Mouse (Mus musculus) C2C12 (cell line): ENCODE measurements around the gene Abhd5. TPM values are rescaled to one million over a fixed set of nuclear protein-coding genes. Genes with fewer than 3 reads are reported as not detected.

Experiments used
- H3K27me3 ChIP-seq: one replicate; pipeline ENCODE4 v1.6.1; 2011; ENCODE audit not compliant: control insufficient read depth, insufficient read depth, insufficient read length
- H3K36me3 ChIP-seq: one replicate; pipeline ENCODE4 v1.6.1; 2011; ENCODE audit not compliant: control insufficient read depth, insufficient read depth
- H3K4me3 ChIP-seq: one replicate; pipeline ENCODE4 v1.5.1; 2011; ENCODE audit warnings: mild to moderate bottlenecking, control low read depth; ENCODE audit not compliant: poor library complexity, insufficient read depth, severe bottlenecking
- H3K79me2 ChIP-seq: one replicate; pipeline ENCODE4 v1.6.1; 2011; ENCODE audit not compliant: control insufficient read depth, insufficient read depth
- H3K79me3 ChIP-seq: one replicate; pipeline ENCODE4 v1.6.1; 2011; ENCODE audit warnings: low read depth, control low read depth
- H3ac ChIP-seq: one replicate; pipeline ENCODE3; 2011; ENCODE audit warnings: low read depth; ENCODE audit not compliant: control insufficient read depth, insufficient read length
- CEBPB ChIP-seq: IDR thresholded peaks from one replicate; pipeline ENCODE4 v1.6.1; 2011; ENCODE audit warnings: low read depth, mild to moderate bottlenecking, control low read depth, moderate library complexity
- CTCF ChIP-seq: IDR thresholded peaks from one replicate; pipeline ENCODE4 v1.5.1; 2011; ENCODE audit not compliant: control insufficient read depth, insufficient read depth, insufficient read length
- FOSL1 ChIP-seq: IDR thresholded peaks from one replicate; pipeline ENCODE4 v1.8.0; 2011; ENCODE audit warnings: mild to moderate bottlenecking, low read length; ENCODE audit not compliant: poor library complexity, insufficient read depth, severe bottlenecking
- MAX ChIP-seq: IDR thresholded peaks from one replicate; pipeline ENCODE4 v1.6.1; 2011; ENCODE audit warnings: mild to moderate bottlenecking, control low read depth
- MYOD1 ChIP-seq: IDR thresholded peaks from one replicate; pipeline ENCODE4 v1.6.1; 2011; ENCODE audit warnings: low read depth; ENCODE audit not compliant: control insufficient read depth, insufficient read length
- MYOG ChIP-seq: IDR thresholded peaks from one replicate; pipeline ENCODE4 v1.6.1; 2011; ENCODE audit not compliant: control insufficient read depth, insufficient read length; ENCODE audit errors: extremely low read depth
- USF1 ChIP-seq: IDR thresholded peaks from one replicate; pipeline ENCODE4 v1.6.1; 2011; ENCODE audit warnings: low read depth, mild to moderate bottlenecking, control low read depth, moderate library complexity
- long read RNA-seq, 2 experiments: library from polyadenylated mRNA; unstranded; transcript quantifications; one replicate each; pipeline ENCODE4 v2.0.0; 2019 to 2020
- polyA plus RNA-seq: library from polyadenylated mRNA; unstranded; fragments of >200 nt; fragmentation: generic; extraction: Trizol; gene quantifications from one replicate; pipeline ENCODE4 v1.2.1, GENCODE M21; 2012; ENCODE audit warnings: missing spikeins

Gene Abhd5
- 22.3 TPM for polyA plus RNA-seq
- long read RNA-seq, experiment 1, transcript Abhd5-204 (7 exons, 3,157 nt), result major isoform, 38 of 50 reads
- long read RNA-seq, experiment 1, partial matches to known transcripts, result 0 of 50 reads
- long read RNA-seq, experiment 1, other reads (novel, unspliced or antisense), result 11 of 50 reads
- long read RNA-seq, experiment 2, transcript Abhd5-202 (5 exons, 2,576 nt), result minor isoform, 7 of 198 reads
- long read RNA-seq, experiment 2, transcript Abhd5-204 (7 exons, 3,157 nt), result major isoform, 163 of 198 reads
- long read RNA-seq, experiment 2, partial matches to known transcripts, result 2 of 198 reads
- long read RNA-seq, experiment 2, other reads (novel, unspliced or antisense), result 25 of 198 reads

- Histone ChIP-seq H3ac (peak within 1 kb of the TSS; percentile 93), H3K79me3 (peaks cover 1% of the 10 kb centered on the region), H3K79me2 (peaks cover 19% of the 10 kb centered on the region), H3K27me3 (no peaks in the 10 kb centered on the region), H3K36me3 (no peaks in the 10 kb centered on the region), H3K4me3 (peak within 1 kb of the TSS; percentile 50)
- TF ChIP-seq CTCF (peak; percentile 62), CEBPB (no peak), FOSL1 (no peak)
These were observed at the start of gene Abhd5 for GRCm38 (mm10) chr9:122351303-122352024. Gene Abhd5 (plus strand): TSS chr9:122351608.

- Histone ChIP-seq H3K27me3 (no peaks in the 10 kb centered on the region), H3K4me3 (no peak overlapping the region), H3K79me3 (no peaks in the 10 kb centered on the region), H3K79me2 (no peaks in the 10 kb centered on the region), H3ac (no peak overlapping the region), H3K36me3 (no peaks in the 10 kb centered on the region)
- no peak for TF ChIP-seq MYOD1
- TF ChIP-seq MAX, result no peak
- TF ChIP-seq USF1, result no peak
- TF ChIP-seq MYOG, result no peak
- TF ChIP-seq CEBPB, result no peak
- TF ChIP-seq FOSL1, result no peak
- TF ChIP-seq CTCF, result no peak
These were observed 46.1 kb upstream of the Abhd5 start for GRCm38 (mm10) chr9:122305302-122305701.

DNA sequence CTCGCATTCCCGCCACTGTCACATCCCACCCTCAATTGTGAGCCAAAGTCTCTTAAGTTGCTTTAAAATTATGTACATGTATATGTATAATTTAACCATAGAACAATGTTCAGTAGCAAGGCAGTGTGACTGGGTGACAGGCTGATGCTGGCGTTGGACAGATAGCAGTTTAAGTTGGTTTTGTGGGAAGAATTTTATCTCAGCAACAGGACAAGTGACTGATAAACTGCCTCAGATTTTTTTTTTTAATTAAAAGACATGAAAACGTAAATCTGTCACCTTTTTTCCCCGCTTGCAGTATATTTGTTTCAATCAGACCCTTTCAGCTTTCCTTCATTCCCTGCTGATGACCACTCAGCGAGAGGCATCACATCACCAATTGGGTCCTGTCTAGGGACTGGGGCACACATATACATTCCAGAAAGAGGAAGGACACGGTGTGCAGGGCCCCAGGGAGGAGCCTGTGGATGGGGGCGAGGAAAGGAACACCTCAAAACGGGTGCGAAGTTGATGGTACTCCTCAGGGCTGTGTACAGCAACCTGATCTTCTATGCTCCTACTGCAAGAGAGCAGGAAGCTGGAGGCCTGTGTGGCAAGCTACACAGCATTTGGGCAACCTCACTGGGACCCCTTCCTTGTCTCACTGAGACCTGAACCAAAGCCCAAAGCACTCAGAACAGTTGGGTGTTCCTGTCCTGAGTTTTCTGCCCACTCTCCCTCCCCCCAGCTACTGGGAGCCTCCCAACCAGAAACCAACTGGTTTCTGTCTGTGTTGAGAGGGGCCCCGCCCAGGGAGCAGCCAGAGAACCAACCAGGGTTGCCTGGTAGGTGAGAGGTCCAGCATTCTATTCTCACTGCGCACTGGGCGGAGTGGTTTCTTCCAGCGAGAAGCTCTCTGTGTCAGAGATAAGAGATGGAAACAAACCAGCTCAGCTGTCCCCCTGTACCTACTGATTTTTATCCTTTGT, 42.1 kb upstream of the Abhd5 start:
- Histone ChIP-seq H3ac (no peak overlapping the region), H3K79me3 (no peaks in the 10 kb centered on the region), H3K4me3 (no peak overlapping the region), H3K36me3 (no peaks in the 10 kb centered on the region), H3K27me3 (no peaks in the 10 kb centered on the region), H3K79me2 (no peaks in the 10 kb centered on the region)
- TF ChIP-seq CEBPB (no peak), CTCF (no peak), MYOG (no peak), FOSL1 (no peak), MAX (no peak), USF1 (no peak), MYOD1 (no peak)

GRCm38 (mm10) chr9:122310613-122311049, 40.8 kb upstream of the Abhd5 start:
- Histone ChIP-seq H3K27me3 (no peaks in the 10 kb centered on the region), H3K36me3 (no peaks in the 10 kb centered on the region), H3K79me3 (no peaks in the 10 kb centered on the region), H3K79me2 (no peaks in the 10 kb centered on the region), H3K4me3 (peak overlapping the region; percentile 33), H3ac (peak overlapping the region; percentile 68)
- TF ChIP-seq USF1, result peak; percentile 91
- peak; percentile 89 for TF ChIP-seq CTCF
- no peak for TF ChIP-seq FOSL1

DNA sequence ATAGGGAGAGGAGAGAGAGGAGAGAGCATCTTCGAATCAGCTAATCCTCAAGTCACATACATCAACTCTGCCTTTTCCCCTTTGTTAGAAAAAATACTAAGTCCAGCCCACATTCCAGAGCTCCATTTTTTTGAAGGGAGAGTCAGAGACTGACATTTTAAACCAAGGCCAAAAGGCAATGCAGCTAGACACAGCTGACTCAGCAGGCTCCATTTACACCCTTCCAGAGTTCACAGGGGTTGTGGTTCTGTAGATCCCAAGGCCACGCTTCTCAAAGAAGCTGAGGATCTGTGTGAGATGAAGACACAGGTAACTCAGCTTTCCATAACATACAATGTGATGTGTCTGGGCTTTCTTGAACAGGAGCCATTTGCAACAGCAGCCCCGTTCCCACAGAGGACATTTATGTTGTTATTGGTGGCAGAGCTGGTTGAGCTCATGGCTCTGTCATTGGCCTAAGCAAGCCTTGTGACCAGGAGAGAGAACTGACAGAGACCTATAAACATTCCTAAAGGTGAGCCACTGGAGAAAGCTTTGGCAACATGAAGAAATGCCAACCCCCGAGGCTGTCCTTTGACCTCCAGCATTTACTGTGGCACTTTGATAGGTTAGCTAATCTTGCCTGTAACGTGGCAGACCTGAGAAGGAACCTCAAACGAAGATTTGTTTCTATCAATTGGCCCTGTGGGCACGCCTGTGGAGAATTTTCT, 40.2 kb upstream of the Abhd5 start:
- Histone ChIP-seq H3ac (no peak overlapping the region), H3K79me2 (no peaks in the 10 kb centered on the region), H3K27me3 (no peaks in the 10 kb centered on the region), H3K79me3 (no peaks in the 10 kb centered on the region), H3K4me3 (peak overlapping the region; percentile 33), H3K36me3 (no peaks in the 10 kb centered on the region)
- TF ChIP-seq MYOD1, result no peak
- TF ChIP-seq MAX, result no peak
- TF ChIP-seq CEBPB, result no peak
- no peak for TF ChIP-seq CTCF
